Mouse (Mus musculus) brain, embryonic 14.5 days (tissue): ENCODE data around the gene Mapk10. TPM values are rescaled to one million over a fixed set of nuclear protein-coding genes. Genes with fewer than 3 reads are reported as not detected.

Experiments
- DNase-seq: peaks from one replicate; pipeline ENCODE4 v3.0.0-alpha.2; 2011; ENCODE audit warnings: low read depth
- CTCF ChIP-seq: fragments of 200-500 bp; IDR thresholded peaks from 2 replicates; pipeline ENCODE4 v1.5.1; 2012; ENCODE audit warnings: inconsistent platforms, mild to moderate bottlenecking, moderate library complexity, borderline replicate concordance; ENCODE audit not compliant: insufficient read depth, insufficient read length; ENCODE audit errors: extremely low read depth
- POLR2A ChIP-seq: fragments of 200-500 bp; IDR thresholded peaks from 2 replicates; pipeline ENCODE4 v1.6.1; 2012; ENCODE audit warnings: mild to moderate bottlenecking, inconsistent platforms, borderline replicate concordance; ENCODE audit not compliant: poor library complexity, insufficient read depth, insufficient read length, severe bottlenecking; ENCODE audit errors: extremely low read depth
- polyA plus RNA-seq: library from polyadenylated mRNA; depleted of rRNA; stranded (reverse); fragments of >200 nt; gene quantifications from 2 replicates; pipeline ENCODE4 v1.2.3, GENCODE M21; 2012

Gene Mapk10
- polyA plus RNA-seq, 1 experiment = 65.9 TPM

DNA sequence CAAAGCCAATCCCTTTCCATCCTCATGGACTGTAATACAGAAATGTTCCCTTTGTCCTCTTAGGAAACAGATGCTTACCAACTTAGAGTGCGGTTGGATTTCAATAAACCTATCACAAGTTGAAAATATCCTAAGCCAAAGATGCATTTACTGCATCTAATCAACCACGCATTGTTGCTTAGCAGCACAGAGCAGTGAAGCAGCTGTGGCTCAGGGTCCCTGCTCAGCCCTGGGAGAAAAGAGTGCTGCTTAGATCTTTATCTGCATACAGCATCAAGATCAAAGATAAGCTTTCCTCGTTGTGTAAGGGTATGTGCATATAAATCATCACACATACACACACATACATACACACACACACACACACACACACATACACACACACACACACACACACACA lies 190.2 kb downstream of the Mapk10 start:
- DNase-seq = peak; percentile 82
- TF ChIP-seq CTCF = no peak
- no peak for TF ChIP-seq POLR2A

GRCm38 (mm10) chr5:103020127-103020526 lies 191.0 kb downstream of the Mapk10 start:
- TF ChIP-seq POLR2A (no peak), CTCF (no peak)
- peak; percentile 6 for DNase-seq

GRCm38 (mm10) chr5:103017637-103018036 lies 193.5 kb downstream of the Mapk10 start:
- no peak for DNase-seq
- TF ChIP-seq CTCF = no peak
- no peak for TF ChIP-seq POLR2A

DNA sequence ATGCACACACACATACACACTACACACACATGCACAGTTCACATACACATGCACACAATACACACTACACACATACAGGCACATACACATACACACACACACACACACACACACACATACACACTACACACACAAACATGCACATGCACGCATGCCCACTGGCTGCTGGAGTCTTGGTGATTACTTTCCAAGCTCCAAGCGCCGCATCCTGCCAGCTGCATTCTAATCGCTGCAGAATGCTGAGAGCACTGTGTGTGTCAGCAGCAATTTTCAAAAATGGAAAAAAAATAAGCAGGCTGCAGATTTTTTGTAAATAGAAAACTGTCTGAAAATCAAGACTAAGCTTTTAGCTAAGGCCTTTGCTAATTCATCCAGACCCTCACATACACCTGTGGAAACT lies 196.8 kb downstream of the Mapk10 start:
- no peak for TF ChIP-seq POLR2A
- peak; percentile 65 for DNase-seq

- DNase-seq = peak; percentile 76
- TF ChIP-seq POLR2A = no peak
- TF ChIP-seq CTCF = no peak
Measured at GRCm38 (mm10) chr5:103008894-103009293, 202.2 kb downstream of the Mapk10 start.

GRCm38 (mm10) chr5:103002116-103002515 lies 209.0 kb downstream of the Mapk10 start:
- TF ChIP-seq POLR2A (no peak), CTCF (no peak)
- DNase-seq = no peak

DNA sequence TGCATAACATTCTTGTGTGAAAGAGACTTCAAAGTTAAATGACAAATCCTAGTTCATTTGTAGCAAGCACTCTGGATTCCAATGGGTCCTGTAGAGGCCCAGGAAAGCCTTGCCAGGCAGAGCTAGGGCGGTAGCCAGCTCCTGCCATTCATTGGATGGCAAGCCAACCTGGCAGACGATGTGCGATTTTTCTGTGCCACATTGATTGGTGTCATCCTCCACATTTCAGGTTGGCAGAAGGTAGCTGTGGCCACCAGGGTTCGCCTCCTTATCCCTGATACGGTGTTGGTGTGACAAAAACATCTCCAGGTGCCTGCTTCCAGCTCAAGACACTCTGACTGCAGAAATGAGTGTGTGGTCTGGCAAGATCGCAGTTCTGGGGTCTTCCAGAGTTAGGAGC lies 210.6 kb downstream of the Mapk10 start:
- peak; percentile 43 for DNase-seq
- TF ChIP-seq CTCF = no peak
- no peak for TF ChIP-seq POLR2A

GRCm38 (mm10) chr5:102998524-102998923 lies 212.6 kb downstream of the Mapk10 start:
- TF ChIP-seq CTCF (no peak), POLR2A (no peak)
- peak; percentile 20 for DNase-seq

DNA sequence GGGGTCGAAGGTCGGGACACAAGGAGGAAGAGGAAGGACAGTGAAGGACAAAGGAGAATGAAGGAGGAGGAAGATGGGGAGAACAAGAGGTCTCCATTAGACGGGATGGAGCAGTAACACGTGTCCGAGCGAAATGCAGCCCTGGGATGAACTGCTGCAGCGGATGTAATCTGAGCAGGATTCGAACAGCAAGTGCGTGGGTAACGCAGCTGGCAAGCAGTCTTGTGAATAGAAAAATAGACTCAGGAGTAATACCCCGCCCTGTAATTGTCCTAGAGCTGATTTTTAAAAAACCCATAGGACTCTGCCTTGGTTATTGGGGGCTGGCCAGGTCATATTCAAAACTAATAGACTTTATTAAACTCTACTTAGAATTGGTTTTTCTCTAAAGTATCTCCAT lies 213.2 kb downstream of the Mapk10 start:
- TF ChIP-seq CTCF = no peak

GRCm38 (mm10) chr5:102996331-102996730 lies 214.8 kb downstream of the Mapk10 start:
- no peak for DNase-seq
- TF ChIP-seq CTCF (no peak), POLR2A (no peak)

More for the DNA sequence above, 213.2 kb downstream of the Mapk10 start:
- peak; percentile 11 for DNase-seq

GRCm38 (mm10) chr5:102995928-102996327 lies 215.2 kb downstream of the Mapk10 start:
- no peak for DNase-seq
- TF ChIP-seq POLR2A (no peak), CTCF (no peak)

DNA sequence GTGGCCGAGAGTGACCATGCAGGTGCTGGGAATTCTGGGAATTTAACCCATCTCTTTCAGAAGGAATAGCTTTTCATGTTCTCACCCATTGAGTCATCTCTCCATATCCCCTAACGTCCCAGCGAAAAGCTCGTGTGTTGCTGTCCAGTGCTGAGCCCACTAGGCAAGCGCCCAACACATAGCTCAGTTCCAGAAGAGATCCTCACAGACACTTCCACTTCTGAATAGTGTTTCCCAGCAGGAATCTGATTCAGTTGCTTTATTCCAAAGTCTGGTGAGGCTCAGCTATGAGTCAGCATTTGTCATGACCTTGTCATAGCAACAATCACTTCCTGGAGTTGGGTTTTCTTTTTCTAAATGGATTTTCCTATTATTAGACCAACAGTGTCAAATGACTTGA lies 217.2 kb downstream of the Mapk10 start:
- no peak for DNase-seq

DNA sequence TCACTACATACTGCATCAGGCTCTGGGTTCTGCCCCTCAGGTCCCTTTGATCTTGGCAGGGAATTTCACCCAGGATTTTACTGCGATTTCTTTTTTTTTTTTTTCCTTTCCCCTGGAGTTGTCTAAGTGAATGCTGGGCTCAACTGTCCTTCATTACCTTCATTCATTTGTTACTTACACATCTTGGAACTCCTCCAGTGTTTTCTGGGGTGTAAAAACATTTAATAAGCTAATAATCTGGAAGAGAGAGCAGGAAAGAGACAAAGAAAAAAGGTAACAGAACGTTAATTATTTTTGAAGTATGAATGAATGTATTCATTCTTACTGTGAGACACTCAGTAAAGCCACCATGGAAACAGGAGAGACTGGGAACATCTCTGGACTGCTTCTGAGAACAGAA lies 219.4 kb downstream of the Mapk10 start:
- TF ChIP-seq POLR2A (no peak), CTCF (no peak)
- DNase-seq = peak; percentile 13

More for the DNA sequence above, 217.2 kb downstream of the Mapk10 start:
- TF ChIP-seq POLR2A = no peak
- TF ChIP-seq CTCF = no peak
